Mouse (Mus musculus): ENCODE results near the gene Golgb1.

GRCm38 (mm10) chr16:36941895-36942294, 67.0 kb downstream of the Golgb1 start:
- no peak for TF ChIP-seq POLR2A (IDR thresholded peaks at IDR 0.05; ENCODE audit: extremely low read depth, insufficient read depth, low read length)
- no peak for TF ChIP-seq CTCF (IDR thresholded peaks at IDR 0.05; ENCODE audit: extremely low read depth, insufficient read depth, low read length)

All from cortical plate, adult 2 months (tissue).